Mouse (Mus musculus): ENCODE results near the gene Gm20388. TPM values are rescaled to one million over a fixed set of nuclear protein-coding genes. Genes with fewer than 3 reads are reported as not detected.

Gene Gm20388
- polyA plus RNA-seq, 1 experiment from 2014 or later, result not detected

- Histone ChIP-seq H3K9me3 (replicated peaks) (no peaks in the 10 kb centered on the region), H3K9ac (no peak overlapping the region), H3K4me1 (replicated peaks) (no peaks in the 10 kb centered on the region), H3K4me3 (no peak overlapping the region), H3K4me2 (no peak overlapping the region), H3K27me3 (peaks cover 13% of the 10 kb centered on the region), H3K36me3 (no peaks in the 10 kb centered on the region), H3K27ac (no peak overlapping the region)
- WGBS, result 42% methylated on average over 19 of the region's 19 CpGs
- no peak for ATAC-seq (replicated peaks; ENCODE audit: insufficient number of reproducible peaks, insufficient read depth, low FRiP score, low read depth)
These were observed 1133.2 kb downstream of the Gm20388 start for GRCm38 (mm10) chr8:121043719-121044440.

GRCm38 (mm10) chr8:121047441-121047840 lies 1136.8 kb downstream of the Gm20388 start:
- Histone ChIP-seq H3K36me3 (no peaks in the 10 kb centered on the region), H3K9ac (no peak overlapping the region), H3K4me3 (no peak overlapping the region), H3K4me1 (replicated peaks) (no peaks in the 10 kb centered on the region), H3K27ac (no peak overlapping the region), H3K27me3 (peaks cover 20% of the 10 kb centered on the region), H3K9me3 (replicated peaks) (no peaks in the 10 kb centered on the region), H3K4me2 (no peak overlapping the region)
- no peak for ATAC-seq (replicated peaks; ENCODE audit: insufficient number of reproducible peaks, insufficient read depth, low FRiP score, low read depth)
- 62% methylated on average over 9 of the region's 9 CpGs for WGBS

- Histone ChIP-seq H3K9me3 (replicated peaks) (no peaks in the 10 kb centered on the region), H3K36me3 (no peaks in the 10 kb centered on the region), H3K4me3 (no peak overlapping the region), H3K4me2 (no peak overlapping the region), H3K9ac (no peak overlapping the region), H3K4me1 (replicated peaks) (no peaks in the 10 kb centered on the region), H3K27me3 (peaks cover 55% of the 10 kb centered on the region), H3K27ac (no peak overlapping the region)
- 70% methylated on average over 9 of the region's 9 CpGs for WGBS
- ATAC-seq (replicated peaks; ENCODE audit: insufficient number of reproducible peaks, insufficient read depth, low FRiP score, low read depth), result no peak
These were observed 1147.4 kb downstream of the Gm20388 start for GRCm38 (mm10) chr8:121058081-121058480.

GRCm38 (mm10) chr8:121059098-121059497 lies 1148.5 kb downstream of the Gm20388 start:
- Histone ChIP-seq H3K4me1 (replicated peaks) (no peaks in the 10 kb centered on the region), H3K9ac (no peak overlapping the region), H3K36me3 (no peaks in the 10 kb centered on the region), H3K4me2 (no peak overlapping the region), H3K9me3 (replicated peaks) (no peaks in the 10 kb centered on the region), H3K27ac (no peak overlapping the region), H3K4me3 (no peak overlapping the region), H3K27me3 (peaks cover 64% of the 10 kb centered on the region)
- WGBS, result 85% methylated on average over 7 of the region's 7 CpGs
- ATAC-seq (replicated peaks; ENCODE audit: insufficient number of reproducible peaks, insufficient read depth, low FRiP score, low read depth), result no peak

- Histone ChIP-seq H3K27me3 (peaks cover 62% of the 10 kb centered on the region), H3K36me3 (no peaks in the 10 kb centered on the region), H3K4me1 (replicated peaks) (no peaks in the 10 kb centered on the region), H3K4me2 (no peak overlapping the region), H3K27ac (no peak overlapping the region), H3K9ac (no peak overlapping the region), H3K9me3 (replicated peaks) (no peaks in the 10 kb centered on the region), H3K4me3 (no peak overlapping the region)
- whole genome bisulfite sequencing, result 91% methylated on average over 6 of the region's 6 CpGs
- no peak for ATAC-seq (replicated peaks; ENCODE audit: insufficient number of reproducible peaks, insufficient read depth, low FRiP score, low read depth)
These were observed 1151.9 kb downstream of the Gm20388 start for GRCm38 (mm10) chr8:121062521-121062920.

- Histone ChIP-seq H3K27me3 (peaks cover 61% of the 10 kb centered on the region), H3K4me1 (replicated peaks) (no peaks in the 10 kb centered on the region), H3K4me3 (no peak overlapping the region), H3K9me3 (replicated peaks) (no peaks in the 10 kb centered on the region), H3K9ac (no peak overlapping the region), H3K27ac (no peak overlapping the region), H3K36me3 (no peaks in the 10 kb centered on the region), H3K4me2 (no peak overlapping the region)
- WGBS, result 62% methylated on average over 13 of the region's 13 CpGs
- ATAC-seq (replicated peaks; ENCODE audit: insufficient number of reproducible peaks, insufficient read depth, low FRiP score, low read depth), result no peak
These were observed 1153.0 kb downstream of the Gm20388 start for GRCm38 (mm10) chr8:121063649-121064048.

GRCm38 (mm10) chr8:121071454-121071853 lies 1160.8 kb downstream of the Gm20388 start:
- Histone ChIP-seq H3K36me3 (no peaks in the 10 kb centered on the region), H3K4me1 (replicated peaks) (peaks cover 11% of the 10 kb centered on the region), H3K9me3 (replicated peaks) (no peaks in the 10 kb centered on the region), H3K4me2 (no peak overlapping the region), H3K27ac (no peak overlapping the region), H3K4me3 (no peak overlapping the region), H3K9ac (no peak overlapping the region), H3K27me3 (peaks cover 91% of the 10 kb centered on the region)
- ATAC-seq (replicated peaks; ENCODE audit: insufficient number of reproducible peaks, insufficient read depth, low FRiP score, low read depth), result no peak
- WGBS, result 2% methylated on average over 12 of the region's 12 CpGs

GRCm38 (mm10) chr8:121072406-121073130 lies 1161.9 kb downstream of the Gm20388 start:
- no peak for ATAC-seq (replicated peaks; ENCODE audit: insufficient number of reproducible peaks, insufficient read depth, low FRiP score, low read depth)
- no peaks in the 10 kb centered on the region for H3K9me3 ChIP-seq (replicated peaks)
- 21% methylated on average over 11 of the region's 11 CpGs for WGBS
- H3K9ac ChIP-seq, result no peak overlapping the region
- H3K36me3 ChIP-seq, result no peaks in the 10 kb centered on the region
- H3K4me2 ChIP-seq, result no peak overlapping the region; the same call in 1 of the 2 replicates
- peak overlapping the region; percentile 33 for H3K4me3 ChIP-seq
- no peak overlapping the region for H3K27ac ChIP-seq
- peaks cover 11% of the 10 kb centered on the region for H3K4me1 ChIP-seq (replicated peaks)
- peaks cover 97% of the 10 kb centered on the region for H3K27me3 ChIP-seq

- no peak for ATAC-seq (replicated peaks; ENCODE audit: insufficient number of reproducible peaks, insufficient read depth, low FRiP score, low read depth)
- Histone ChIP-seq H3K9me3 (replicated peaks) (no peaks in the 10 kb centered on the region), H3K4me3 (peak overlapping the region; percentile 33), H3K4me2 (peak overlapping the region; percentile 51), H3K27me3 (peaks cover 99% of the 10 kb centered on the region), H3K36me3 (no peaks in the 10 kb centered on the region), H3K27ac (no peak overlapping the region), H3K4me1 (replicated peaks) (peaks cover 11% of the 10 kb centered on the region), H3K9ac (peak overlapping the region; percentile 1; the same call in 1 of the 2 replicates)
- 4% methylated on average over 48 of the region's 48 CpGs for WGBS
These were observed 1162.8 kb downstream of the Gm20388 start for GRCm38 (mm10) chr8:121073174-121074107.

GRCm38 (mm10) chr8:121074108-121074847 lies 1163.6 kb downstream of the Gm20388 start:
- Histone ChIP-seq H3K27me3 (peaks cover 99% of the 10 kb centered on the region), H3K9me3 (replicated peaks) (no peaks in the 10 kb centered on the region), H3K27ac (no peak overlapping the region), H3K9ac (no peak overlapping the region), H3K4me3 (no peak overlapping the region), H3K36me3 (no peaks in the 10 kb centered on the region), H3K4me1 (replicated peaks) (peaks cover 11% of the 10 kb centered on the region), H3K4me2 (no peak overlapping the region)
- no peak for ATAC-seq (replicated peaks; ENCODE audit: insufficient number of reproducible peaks, insufficient read depth, low FRiP score, low read depth)
- WGBS, result 9% methylated on average over 15 of the region's 15 CpGs

- ATAC-seq (replicated peaks; ENCODE audit: insufficient number of reproducible peaks, insufficient read depth, low FRiP score, low read depth), result no peak
- Histone ChIP-seq H3K9me3 (replicated peaks) (no peaks in the 10 kb centered on the region), H3K4me1 (replicated peaks) (peaks cover 11% of the 10 kb centered on the region), H3K4me3 (no peak overlapping the region), H3K4me2 (no peak overlapping the region), H3K9ac (no peak overlapping the region), H3K27ac (no peak overlapping the region), H3K36me3 (no peaks in the 10 kb centered on the region), H3K27me3 (peaks cover 99% of the 10 kb centered on the region)
- 4% methylated on average over 10 of the region's 10 CpGs for WGBS
These were observed 1164.2 kb downstream of the Gm20388 start for GRCm38 (mm10) chr8:121074848-121075145.
